Mouse (Mus musculus): ENCODE measurements around the gene Btbd35f9. TPM values are rescaled to one million over a fixed set of nuclear protein-coding genes. Genes with fewer than 3 reads are reported as not detected.
"Not testable (repeated sequence)": the region's sequence is repeated elsewhere in the genome, so short reads cannot be mapped to it uniquely, and the experiment has no call there.

Gene Btbd35f9
- polyA plus RNA-seq (2015; fragmentation: Nextera tagmentation; extraction: Ambion mirVana): not detected in 2 replicates

GRCm38 (mm10) chrX:34161399-34161798 is at the start of gene Btbd35f9:
Btbd35f9 (minus strand) TSS chrX:34161499.
- H3K4me1 ChIP-seq (replicated peaks); H3K27ac ChIP-seq (replicated peaks); H3K9ac ChIP-seq; H3K27me3 ChIP-seq; H3K36me3 ChIP-seq (replicated peaks); H3K4me2 ChIP-seq; ATAC-seq (ENCODE audit: insufficient read depth); H3K4me3 ChIP-seq (replicated peaks); H3K9me3 ChIP-seq (replicated peaks): not testable (repeated sequence)
- WGBS (ENCODE audit: insufficient replicate concordance): no CpG with 5 or more reads among the region's 5 CpGs

Other genes starting within 250 kb of the Btbd35f9 start
- not detected in 2 replicates for gene Btbd35f6, start 205.0 kb downstream of the Btbd35f9 start, polyA plus RNA-seq (2015; fragmentation: Nextera tagmentation; extraction: Ambion mirVana)
- gene Gm21870, start 174.7 kb downstream of the Btbd35f9 start, polyA plus RNA-seq (2015; fragmentation: Nextera tagmentation; extraction: Ambion mirVana): not detected in 2 replicates
- not detected in 2 replicates for gene Spin2g, start 77.2 kb upstream of the Btbd35f9 start, polyA plus RNA-seq (2015; fragmentation: Nextera tagmentation; extraction: Ambion mirVana)